Mouse (Mus musculus): ENCODE data around the gene Gm21149. TPM values are rescaled to one million over a fixed set of nuclear protein-coding genes. Genes with fewer than 3 reads are reported as not detected.

Gene Gm21149
- polyA plus RNA-seq, 1 experiment: not detected

Other genes starting within 250 kb of the Gm21149 start
- gene Gm21190, start 52.7 kb upstream of the Gm21149 start, polyA plus RNA-seq (2011; ENCODE audit: insufficient read depth, insufficient read length, low read depth, missing spikeins): not detected in 2 replicates
- not detected in 2 replicates for gene Gm21083, start 100.8 kb upstream of the Gm21149 start, polyA plus RNA-seq (2011; ENCODE audit: insufficient read depth, insufficient read length, low read depth, missing spikeins)
- gene Speer4d, start 142.5 kb upstream of the Gm21149 start, polyA plus RNA-seq (2011; ENCODE audit: insufficient read depth, insufficient read length, low read depth, missing spikeins): not detected in 2 replicates
- not detected in 2 replicates for gene 4930572O03Rik, start 180.5 kb upstream of the Gm21149 start, polyA plus RNA-seq (2011; ENCODE audit: insufficient read depth, insufficient read length, low read depth, missing spikeins)
- not detected in 2 replicates for gene Speer4c, start 237.7 kb upstream of the Gm21149 start, polyA plus RNA-seq (2011; ENCODE audit: insufficient read depth, insufficient read length, low read depth, missing spikeins)

Data from ES-Bruce4 (cell line).